Mouse (Mus musculus): ENCODE measurements around the gene Zfp618. TPM values are rescaled to one million over a fixed set of nuclear protein-coding genes. Genes with fewer than 3 reads are reported as not detected.

Zfp618 gene
- total RNA-seq (2014; fragmentation: Nextera tagmentation) (not detected in 2 replicates), total RNA-seq (2017) (0.05 and 0.06 TPM in 2 replicates), polyA plus RNA-seq (2012) (not detected in 2 replicates)

- ATAC-seq (ENCODE audit: extremely low read depth, insufficient number of reproducible peaks, low FRiP score, poor library complexity, severe bottlenecking) (no peak), DNase-seq (ENCODE audit: low spot score) (no peak)
- TF ChIP-seq GATA2 (IDR thresholded peaks at IDR 0.05; ENCODE audit: borderline replicate concordance, low read depth, low read length) (no peak), POLR2AphosphoS5 (IDR thresholded peaks at IDR 0.05; ENCODE audit: insufficient replicate concordance, low read depth, low read length) (no peak), GATA1 (IDR thresholded peaks at IDR 0.05; ENCODE audit: borderline replicate concordance, low read length) (no peak), CTCF (IDR thresholded peaks at IDR 0.05; ENCODE audit: low read depth, low read length) (no peak), TAL1 (conservative IDR thresholded peaks at IDR 0.05; ENCODE audit: low read depth, low read length) (no peak)
- H3K36me3 ChIP-seq (replicated peaks) = no peaks in the 10 kb centered on the region
- H3K9me3 ChIP-seq (replicated peaks) = peaks cover 44% of the 10 kb centered on the region
- no peaks in the 10 kb centered on the region for H3K27me3 ChIP-seq (ENCODE audit: insufficient read depth, low read length)
- H3K4me3 ChIP-seq (ENCODE audit: low read depth, low read length) = no peak within 1 kb of the TSS
- no peaks in the 10 kb centered on the region for H3K4me1 ChIP-seq (ENCODE audit: insufficient read depth, low read depth, low read length)
Measured at GRCm38 (mm10) chr4:62965497-62966302, at the start of gene Zfp618. TSS of gene Zfp618 (plus strand) at chr4:62965573.

GRCm38 (mm10) chr4:62917056-62917455 lies 48.3 kb upstream of the Zfp618 start:
- no peak for TF ChIP-seq GATA2 (IDR thresholded peaks at IDR 0.05; ENCODE audit: borderline replicate concordance, low read depth, low read length)
- no peak for TF ChIP-seq GATA1 (IDR thresholded peaks at IDR 0.05; ENCODE audit: borderline replicate concordance, low read length)
- TF ChIP-seq CTCF (IDR thresholded peaks at IDR 0.05; ENCODE audit: low read depth, low read length) = no peak
- no peak for TF ChIP-seq TAL1 (conservative IDR thresholded peaks at IDR 0.05; ENCODE audit: low read depth, low read length)
- Histone ChIP-seq H3K9me3 (replicated peaks) (peaks cover 6% of the 10 kb centered on the region; the same call in 1 of the 2 replicates), H3K27me3 (ENCODE audit: insufficient read depth, low read length) (no peaks in the 10 kb centered on the region), H3K4me3 (ENCODE audit: low read depth, low read length) (no peak overlapping the region), H3K4me1 (ENCODE audit: insufficient read depth, low read depth, low read length) (no peaks in the 10 kb centered on the region), H3K36me3 (replicated peaks) (no peaks in the 10 kb centered on the region)
- no peak for ATAC-seq (ENCODE audit: extremely low read depth, insufficient number of reproducible peaks, low FRiP score, poor library complexity, severe bottlenecking)
- DNase-seq (ENCODE audit: low spot score) = no peak

GRCm38 (mm10) chr4:62933798-62934197 lies 31.6 kb upstream of the Zfp618 start:
- Histone ChIP-seq H3K27me3 (ENCODE audit: insufficient read depth, low read length) (no peaks in the 10 kb centered on the region), H3K9me3 (replicated peaks) (peaks cover 20% of the 10 kb centered on the region), H3K36me3 (replicated peaks) (no peaks in the 10 kb centered on the region), H3K4me1 (ENCODE audit: insufficient read depth, low read depth, low read length) (no peaks in the 10 kb centered on the region), H3K4me3 (ENCODE audit: low read depth, low read length) (no peak overlapping the region)
- TF ChIP-seq TAL1 (conservative IDR thresholded peaks at IDR 0.05; ENCODE audit: low read depth, low read length) (no peak), GATA1 (IDR thresholded peaks at IDR 0.05; ENCODE audit: borderline replicate concordance, low read length) (no peak), CTCF (IDR thresholded peaks at IDR 0.05; ENCODE audit: low read depth, low read length) (no peak), GATA2 (IDR thresholded peaks at IDR 0.05; ENCODE audit: borderline replicate concordance, low read depth, low read length) (no peak), POLR2AphosphoS5 (IDR thresholded peaks at IDR 0.05; ENCODE audit: insufficient replicate concordance, low read depth, low read length) (no peak)
- ATAC-seq (ENCODE audit: extremely low read depth, insufficient number of reproducible peaks, low FRiP score, poor library complexity, severe bottlenecking) (no peak), DNase-seq (ENCODE audit: low spot score) (no peak)

GRCm38 (mm10) chr4:62935589-62936218 lies 29.7 kb upstream of the Zfp618 start:
- Histone ChIP-seq H3K27me3 (ENCODE audit: insufficient read depth, low read length) (no peaks in the 10 kb centered on the region), H3K9me3 (replicated peaks) (peaks cover 24% of the 10 kb centered on the region), H3K36me3 (replicated peaks) (no peaks in the 10 kb centered on the region), H3K4me1 (ENCODE audit: insufficient read depth, low read depth, low read length) (no peaks in the 10 kb centered on the region), H3K4me3 (ENCODE audit: low read depth, low read length) (no peak overlapping the region)
- TF ChIP-seq POLR2AphosphoS5 (IDR thresholded peaks at IDR 0.05; ENCODE audit: insufficient replicate concordance, low read depth, low read length) (no peak), TAL1 (conservative IDR thresholded peaks at IDR 0.05; ENCODE audit: low read depth, low read length) (no peak), CTCF (IDR thresholded peaks at IDR 0.05; ENCODE audit: low read depth, low read length) (no peak), GATA1 (IDR thresholded peaks at IDR 0.05; ENCODE audit: borderline replicate concordance, low read length) (no peak), GATA2 (IDR thresholded peaks at IDR 0.05; ENCODE audit: borderline replicate concordance, low read depth, low read length) (no peak)
- ATAC-seq (ENCODE audit: extremely low read depth, insufficient number of reproducible peaks, low FRiP score, poor library complexity, severe bottlenecking) (no peak), DNase-seq (ENCODE audit: low spot score) (no peak)

GRCm38 (mm10) chr4:62941961-62942892 lies 23.1 kb upstream of the Zfp618 start:
- DNase-seq (ENCODE audit: low spot score) (no peak), ATAC-seq (ENCODE audit: extremely low read depth, insufficient number of reproducible peaks, low FRiP score, poor library complexity, severe bottlenecking) (no peak)
- no peak overlapping the region for H3K4me3 ChIP-seq (ENCODE audit: low read depth, low read length)
- no peaks in the 10 kb centered on the region for H3K27me3 ChIP-seq (ENCODE audit: insufficient read depth, low read length)
- H3K36me3 ChIP-seq (replicated peaks) = no peaks in the 10 kb centered on the region
- TF ChIP-seq TAL1 (conservative IDR thresholded peaks at IDR 0.05; ENCODE audit: low read depth, low read length) (no peak), GATA2 (IDR thresholded peaks at IDR 0.05; ENCODE audit: borderline replicate concordance, low read depth, low read length) (no peak), CTCF (IDR thresholded peaks at IDR 0.05; ENCODE audit: low read depth, low read length) (no peak)
- H3K4me1 ChIP-seq (ENCODE audit: insufficient read depth, low read depth, low read length) = no peaks in the 10 kb centered on the region
- peaks cover 47% of the 10 kb centered on the region for H3K9me3 ChIP-seq (replicated peaks)

Measured in G1E (cell line).